ENCODE assay signal across 9 mouse cellular contexts in the genomic region with DNA sequence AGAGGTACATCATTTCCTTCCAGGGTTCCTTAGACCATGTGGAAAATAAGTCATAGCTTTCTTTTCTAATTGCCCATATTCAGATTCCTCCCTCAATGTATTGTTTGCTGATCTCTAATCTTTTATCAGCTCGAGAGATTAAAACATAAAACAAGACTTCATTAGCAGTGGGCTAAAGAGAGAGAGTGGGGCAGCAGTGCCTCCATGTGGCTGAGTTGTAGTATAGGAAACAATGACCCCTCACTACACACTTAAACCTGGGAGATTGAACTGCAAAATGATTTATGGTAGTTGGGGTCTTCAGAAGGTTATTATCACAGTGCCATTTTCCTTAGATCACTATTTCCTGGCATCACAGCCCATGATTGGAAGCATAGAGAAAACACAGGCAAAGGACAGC. TPM values are rescaled to one million over a fixed set of nuclear protein-coding genes. Genes with fewer than 3 reads are reported as not detected.
A peak's percentile ranks its signal among the peaks of the same experiment; 100 is the strongest.
DNase-seq lines count a peak whose midpoint lies in the region; ATAC-seq and TF ChIP-seq lines count a peak whose summit lies in the region.
"Had no signal": no experiment of that assay in that cellular context is flagged by ENCODE, and none has a peak within 500 bp of the region (broad histone marks: within the 10 kb centered on the region; RNA-seq: fewer than 3 reads in every experiment).

No protein-coding gene starts in this region.

- WGBS in forebrain, embryonic 14.5 days, result 39% methylated on average over 1 of the region's 1 CpGs
- 49% methylated on average over 1 of the region's 1 CpGs for WGBS in forebrain, embryonic 12.5 days
- 16% methylated on average over 1 of the region's 1 CpGs for WGBS in lung, postnatal 0 days
- WGBS in hindbrain, embryonic 13.5 days, result 45% methylated on average over 1 of the region's 1 CpGs

- no peaks in the 10 kb centered on the region for H3K36me3 ChIP-seq in forebrain, embryonic 14.5 days (ENCODE audit: control insufficient read depth, insufficient read depth, low read length)
- no peaks in the 10 kb centered on the region for H3K36me3 ChIP-seq in forebrain, embryonic 12.5 days (replicated peaks)
- no peaks in the 10 kb centered on the region for H3K36me3 ChIP-seq in lung, postnatal 0 days (ENCODE audit: insufficient read depth, low read length)
- no peaks in the 10 kb centered on the region for H3K36me3 ChIP-seq in hindbrain, embryonic 13.5 days
- H3K36me3 ChIP-seq: liver, embryonic 13.5 days had no signal

- intact Hi-C loops in left cerebral cortex, postnatal 25 days (cut with DNase I), result loop anchor here (5.0 kb wide), 2 partner anchors 117 to 292 kb away; partner anchors contain the start of genes Dram1 and Gnptab

- no peaks in the 10 kb centered on the region for H3K9me3 ChIP-seq in forebrain, embryonic 14.5 days (replicated peaks; ENCODE audit: control insufficient read depth, low read length)
- H3K9me3 ChIP-seq in forebrain, embryonic 12.5 days, result no peaks in the 10 kb centered on the region
- no peaks in the 10 kb centered on the region for H3K9me3 ChIP-seq in lung, postnatal 0 days (ENCODE audit: low read length)
- no peaks in the 10 kb centered on the region for H3K9me3 ChIP-seq in hindbrain, embryonic 13.5 days
- H3K9me3 ChIP-seq: liver, embryonic 13.5 days had no signal

- no peaks in the 10 kb centered on the region for H3K4me1 ChIP-seq in forebrain, embryonic 14.5 days (ENCODE audit: control insufficient read depth, insufficient read depth, low read length)
- no peaks in the 10 kb centered on the region for H3K4me1 ChIP-seq in forebrain, embryonic 12.5 days
- H3K4me1 ChIP-seq in lung, postnatal 0 days (ENCODE audit: insufficient read depth, low read depth, low read length), result no peaks in the 10 kb centered on the region
- H3K4me1 ChIP-seq in hindbrain, embryonic 13.5 days (replicated peaks), result no peaks in the 10 kb centered on the region
- H3K4me1 ChIP-seq: liver, embryonic 13.5 days had no signal

- no peak overlapping the region for H3K4me2 ChIP-seq in forebrain, embryonic 14.5 days (ENCODE audit: low read length)
- H3K4me2 ChIP-seq in forebrain, embryonic 12.5 days, result no peak overlapping the region
- H3K4me2 ChIP-seq in lung, postnatal 0 days (replicated peaks; ENCODE audit: low read depth, low read length), result no peak overlapping the region
- no peak overlapping the region for H3K4me2 ChIP-seq in hindbrain, embryonic 13.5 days
- H3K4me2 ChIP-seq: liver, embryonic 13.5 days had no signal

- peak; percentile 10 for DNase-seq in forebrain, embryonic 14.5 days (ENCODE audit: low spot score)
- DNase-seq in lung, postnatal 0 days (ENCODE audit: low spot score), result peak; percentile 31
- no peak for DNase-seq in lung, postnatal 36 days
- peak; percentile 14 to 38 for DNase-seq in left cerebral cortex, postnatal 25 days (ENCODE audit: low spot score in 2 of 2)
- no peak for DNase-seq in urinary bladder, postnatal 36 days (ENCODE audit: low spot score in 2 of 2)
- DNase-seq: liver, embryonic 13.5 days had no signal

- H3K4me3 ChIP-seq in forebrain, embryonic 14.5 days (ENCODE audit: low read depth, low read length), result no peak overlapping the region
- H3K4me3 ChIP-seq in forebrain, embryonic 12.5 days (replicated peaks), result no peak overlapping the region
- no peak overlapping the region for H3K4me3 ChIP-seq in lung, postnatal 0 days (ENCODE audit: low read depth, low read length)
- no peak overlapping the region for H3K4me3 ChIP-seq in hindbrain, embryonic 13.5 days
- H3K4me3 ChIP-seq: liver, embryonic 13.5 days had no signal

- H3K27me3 ChIP-seq in forebrain, embryonic 14.5 days (replicated peaks; ENCODE audit: control insufficient read depth, insufficient read depth, low read length), result no peaks in the 10 kb centered on the region
- H3K27me3 ChIP-seq in forebrain, embryonic 12.5 days, result no peaks in the 10 kb centered on the region
- no peaks in the 10 kb centered on the region for H3K27me3 ChIP-seq in lung, postnatal 0 days (replicated peaks; ENCODE audit: insufficient read depth, low read length)
- no peaks in the 10 kb centered on the region for H3K27me3 ChIP-seq in hindbrain, embryonic 13.5 days
- H3K27me3 ChIP-seq: liver, embryonic 13.5 days had no signal

- no peak overlapping the region for H3K27ac ChIP-seq in forebrain, embryonic 14.5 days (ENCODE audit: low read depth, low read length)
- H3K27ac ChIP-seq in forebrain, embryonic 12.5 days, result no peak overlapping the region
- H3K27ac ChIP-seq in lung, postnatal 0 days (ENCODE audit: low read length), result no peak overlapping the region
- no peak overlapping the region for H3K27ac ChIP-seq in hindbrain, embryonic 13.5 days
- H3K27ac ChIP-seq: liver, embryonic 13.5 days had no signal

- no peak for TF ChIP-seq EP300 in lung, postnatal 0 days (IDR thresholded peaks at IDR 0.05)

- peak; percentile 72 for TF ChIP-seq CTCF in lung, postnatal 0 days (IDR thresholded peaks at IDR 0.05)

- H3K9ac ChIP-seq in forebrain, embryonic 14.5 days (ENCODE audit: low read length), result no peak overlapping the region
- no peak overlapping the region for H3K9ac ChIP-seq in forebrain, embryonic 12.5 days
- H3K9ac ChIP-seq in lung, postnatal 0 days (replicated peaks; ENCODE audit: low read depth), result no peak overlapping the region
- H3K9ac ChIP-seq in hindbrain, embryonic 13.5 days, result no peak overlapping the region
- H3K9ac ChIP-seq: liver, embryonic 13.5 days had no signal

- ATAC-seq in forebrain, embryonic 14.5 days, result no peak
- no peak for ATAC-seq in forebrain, embryonic 12.5 days (ENCODE audit: low FRiP score)
- no peak for ATAC-seq in lung, postnatal 0 days
- peak; percentile 72 for ATAC-seq in common myeloid progenitor, adult 5-6 weeks (replicated peaks; ENCODE audit: low read depth, poor library complexity, severe bottlenecking)
- ATAC-seq in hindbrain, embryonic 13.5 days (ENCODE audit: low FRiP score), result no peak

RNA-seq across cellular contexts. Expression of gene Spic, which starts 15.1 kb away (rescaled TPM):
- 0.16 and 0.25 TPM in 2 replicates for polyA plus RNA-seq in forebrain, embryonic 14.5 days (2014; fragmentation: Nextera tagmentation; extraction: Ambion mirVana)
- not detected in 2 replicates for polyA plus RNA-seq in forebrain, embryonic 12.5 days (2016; fragmentation: Nextera tagmentation; extraction: Ambion mirVana)
- polyA plus RNA-seq in lung, postnatal 0 days (2015; fragmentation: Nextera tagmentation; extraction: Ambion mirVana), result 0.33 and 0.44 TPM in 2 replicates
- total RNA-seq in common myeloid progenitor, adult 5-6 weeks (2017), result 1.1 and 4.2 TPM in 2 replicates
- not detected for total RNA-seq in left cerebral cortex, postnatal 25 days (2021)
- 0.09 TPM in 1 of 2 replicates, not detected in the other for polyA plus RNA-seq in hindbrain, embryonic 13.5 days (2015; fragmentation: Nextera tagmentation; extraction: Ambion mirVana)

Comparison
In these comparisons a context has a peak if more than half of its experiments do, and no peak if none do; other contexts are left out.
1. DNase-seq: peak in forebrain, embryonic 14.5 days (single experiment), lung, postnatal 0 days (single experiment) and left cerebral cortex, postnatal 25 days (2 of 2); none in lung, postnatal 36 days (single experiment) and urinary bladder, postnatal 36 days (0 of 2).